Mouse (Mus musculus) 416B (cell line): ENCODE results near the gene Nsun4.

Source experiments
- DNase-seq: peaks from one replicate; pipeline ENCODE4 v3.0.0; 2011; ENCODE audit warnings: low read depth

Nsun4 gene

DNA sequence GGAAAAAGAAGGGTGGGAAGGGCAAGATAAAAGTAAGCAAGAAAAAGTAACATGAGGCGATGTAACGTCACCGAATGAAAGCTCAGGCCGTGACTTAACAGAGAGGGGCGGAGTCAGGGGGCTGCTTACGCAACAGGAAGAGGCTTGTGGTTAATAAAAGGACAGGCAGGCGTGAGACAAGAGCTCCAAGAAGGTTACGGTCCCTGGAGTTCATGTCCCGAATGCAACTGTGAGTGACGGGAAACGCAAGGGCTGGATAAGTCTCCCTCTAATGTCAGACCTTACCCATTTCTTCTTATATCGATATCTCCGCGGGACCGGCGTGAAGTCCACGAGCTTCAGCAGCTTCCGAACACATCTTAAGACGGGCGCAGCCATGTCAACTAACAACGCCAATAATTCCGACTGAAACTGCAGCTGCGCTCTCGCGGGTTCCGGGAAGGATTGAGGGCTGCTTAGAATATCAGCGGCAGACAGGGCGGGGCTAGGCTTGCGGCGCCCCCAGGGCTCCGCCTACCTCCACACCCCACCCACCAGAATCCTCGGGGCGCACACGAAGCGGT lies at the start of gene Nsun4:
TSS of gene Nsun4 (minus strand) at position 478 of the 563 bp plus-strand sequence.
- peak; percentile 98 for DNase-seq

DNA sequence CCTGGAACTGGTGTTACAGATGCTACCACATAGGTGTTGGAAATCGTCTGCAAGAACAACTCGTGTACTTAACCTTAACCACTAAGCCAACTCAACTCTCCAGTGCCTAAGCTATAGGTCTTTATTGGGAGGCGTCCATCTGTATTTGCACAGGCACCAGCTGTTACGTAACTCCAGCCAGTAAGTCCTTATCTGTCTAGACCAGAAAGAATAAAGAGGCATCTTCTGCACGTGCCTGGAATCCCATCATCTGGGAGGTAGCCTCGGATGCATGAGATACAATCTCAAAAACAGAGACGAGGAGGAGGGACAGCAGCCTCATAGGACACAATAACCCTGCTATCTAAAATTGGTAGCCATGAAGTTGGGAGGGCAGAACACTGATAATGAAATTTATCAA lies 47.3 kb upstream of the Nsun4 start:
- peak; percentile 77 for DNase-seq

DNA sequence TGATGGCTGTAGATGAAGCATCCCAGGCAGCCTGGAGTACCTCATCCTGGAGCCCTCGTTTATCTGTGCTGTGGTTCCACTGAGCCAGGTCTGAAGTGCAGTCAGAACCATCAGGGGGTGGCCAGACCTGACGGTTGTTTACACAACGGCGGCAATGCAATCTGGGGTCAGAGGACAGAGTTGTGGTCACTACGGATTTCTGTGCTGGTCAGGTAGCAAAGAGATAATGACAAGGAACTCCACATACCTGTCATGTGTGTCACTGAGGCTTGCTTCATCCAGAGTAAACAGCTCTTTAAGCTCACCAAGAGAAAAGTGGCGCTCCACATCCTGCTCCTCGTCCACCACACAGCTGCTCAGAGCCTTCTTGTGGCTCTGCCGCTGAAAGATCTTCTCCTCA lies 43.5 kb upstream of the Nsun4 start:
- no peak for DNase-seq

DNA sequence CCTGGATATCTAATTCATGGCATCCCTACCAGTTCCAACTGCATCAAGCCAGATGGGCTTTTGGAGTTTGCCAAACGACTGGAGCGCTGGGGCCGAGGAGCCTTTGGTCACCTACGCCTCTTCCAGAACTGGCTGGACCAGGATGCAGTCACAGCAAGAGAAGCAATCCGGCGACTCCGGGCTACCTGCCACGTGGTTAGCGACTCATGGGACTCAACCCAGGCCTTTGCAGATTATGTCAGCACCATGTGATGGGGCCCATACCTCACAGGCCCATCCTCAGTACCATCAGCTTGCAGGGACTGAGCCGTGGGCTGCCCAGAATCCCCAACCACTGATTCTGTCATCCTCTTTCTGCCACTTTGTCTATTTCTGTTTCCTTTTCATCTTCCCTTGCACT lies 42.6 kb upstream of the Nsun4 start:
- no peak for DNase-seq

DNA sequence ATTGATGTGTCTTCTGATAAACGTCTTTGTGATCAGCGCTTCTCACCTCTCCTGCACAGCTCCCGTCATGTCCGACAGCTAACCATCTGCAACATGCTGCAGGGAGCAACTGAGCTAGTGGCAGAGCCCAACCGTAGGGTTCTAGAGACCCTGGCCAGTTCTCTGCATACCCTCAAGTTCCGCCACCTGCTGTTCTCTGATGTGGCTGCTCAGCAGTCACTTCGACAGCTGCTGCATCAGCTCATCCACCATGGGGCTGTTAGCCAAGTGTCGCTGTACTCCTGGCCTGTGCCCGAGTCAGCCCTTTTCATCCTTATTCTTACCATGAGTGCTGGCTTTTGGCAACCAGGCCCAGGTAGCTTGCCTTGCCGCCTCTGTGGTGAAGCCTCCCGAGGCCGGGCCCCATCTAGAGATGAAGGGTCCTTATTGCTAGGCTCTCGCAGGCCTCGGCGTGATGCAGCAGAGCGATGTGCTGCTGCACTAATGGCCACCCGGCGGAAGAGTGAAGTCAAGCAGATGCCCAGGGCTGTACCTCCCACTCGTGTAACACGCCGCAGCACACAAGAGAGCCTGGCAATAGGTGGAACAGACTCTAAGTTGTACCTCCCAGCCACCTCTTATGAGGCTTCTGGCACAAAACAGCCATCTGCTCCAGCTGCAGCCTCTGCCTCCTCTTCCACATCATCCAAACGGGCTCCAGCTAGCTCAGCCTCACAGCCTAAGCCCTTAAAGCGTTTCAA lies 35.0 kb upstream of the Nsun4 start:
- no peak for DNase-seq

DNA sequence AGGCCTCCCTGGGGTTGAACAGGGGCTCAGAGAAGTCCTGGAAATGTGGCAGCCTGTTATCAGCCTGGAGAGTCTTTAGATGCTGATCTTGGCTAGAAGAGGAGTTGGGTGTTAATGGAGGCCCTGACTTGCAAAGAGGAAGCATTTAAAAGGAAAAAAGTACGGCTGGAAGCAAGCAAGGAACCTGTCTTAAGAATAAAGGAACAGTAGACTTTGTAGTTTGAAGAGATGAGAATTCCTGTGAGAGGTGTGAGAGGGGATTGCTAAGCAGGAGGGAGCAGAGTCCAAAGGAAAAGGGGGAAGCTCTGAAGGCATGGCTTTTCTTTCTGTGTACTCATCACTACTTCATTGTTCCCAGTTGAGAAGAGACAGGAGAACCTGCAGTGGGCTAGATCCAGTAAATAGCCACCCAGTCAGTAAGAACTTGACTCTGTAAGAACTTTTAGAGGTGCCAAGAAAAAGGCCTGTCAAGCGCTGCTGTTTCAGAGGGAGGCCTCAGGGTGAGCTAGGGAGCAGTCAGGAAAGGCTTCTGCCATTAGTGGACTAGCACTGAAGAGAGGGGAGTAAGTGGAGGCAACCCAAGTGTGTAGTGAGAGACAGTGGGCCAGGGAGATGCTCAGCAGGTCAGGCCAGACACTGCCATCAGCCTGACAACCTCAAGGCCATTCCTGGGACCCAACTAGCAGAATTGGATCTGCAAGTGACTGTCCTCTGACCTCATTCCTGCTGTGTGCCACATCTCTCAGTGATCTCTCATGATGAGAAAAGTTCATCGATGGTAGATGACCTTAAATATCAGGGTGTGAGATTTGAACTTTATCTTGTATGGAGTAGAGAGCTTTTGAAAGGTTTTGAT lies 23.8 kb upstream of the Nsun4 start:
- peak; percentile 25 for DNase-seq

DNA sequence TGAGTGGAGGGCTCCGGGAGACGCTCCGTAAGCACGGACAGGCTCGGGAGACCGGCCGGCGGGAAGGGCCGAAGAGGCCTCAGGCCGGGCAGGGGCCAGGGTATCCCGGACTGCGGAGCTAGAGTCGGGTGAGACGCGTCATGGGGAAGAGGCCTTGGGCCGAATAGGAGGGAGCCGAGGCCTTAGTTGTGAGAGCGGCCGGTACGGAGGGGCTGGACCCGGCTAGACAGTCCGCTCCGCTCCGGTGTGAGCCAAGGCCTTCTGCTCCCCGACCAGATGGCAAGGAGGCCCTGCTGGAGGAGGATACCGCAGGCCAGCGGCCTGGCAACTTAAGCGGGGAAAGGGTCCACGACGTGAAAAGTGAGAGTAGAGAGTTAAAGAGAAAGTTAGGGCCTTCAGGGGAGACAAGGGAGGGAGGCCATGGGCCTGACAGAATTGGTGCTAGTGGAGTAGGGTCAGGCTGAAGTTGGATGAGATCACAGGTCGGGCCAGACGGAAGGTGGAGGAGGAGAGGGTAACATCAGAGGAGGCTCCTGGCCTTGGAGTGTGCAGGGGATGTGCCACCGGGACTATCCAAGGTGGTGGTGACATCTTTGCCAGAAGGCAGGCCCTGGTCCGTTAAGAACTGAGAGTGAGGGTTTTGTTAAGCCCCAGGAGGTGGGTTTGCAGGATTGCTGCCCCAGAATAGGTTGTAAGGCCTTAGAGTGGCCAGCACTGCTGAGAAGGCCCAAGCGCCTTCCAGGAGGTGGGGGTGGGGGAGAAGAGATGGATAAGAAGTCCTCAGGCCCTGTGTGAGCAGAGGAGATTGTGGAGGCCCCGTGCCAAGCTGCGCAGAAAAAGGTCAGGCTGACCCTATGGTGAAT lies 22.9 kb upstream of the Nsun4 start:
- peak; percentile 67 for DNase-seq

DNA sequence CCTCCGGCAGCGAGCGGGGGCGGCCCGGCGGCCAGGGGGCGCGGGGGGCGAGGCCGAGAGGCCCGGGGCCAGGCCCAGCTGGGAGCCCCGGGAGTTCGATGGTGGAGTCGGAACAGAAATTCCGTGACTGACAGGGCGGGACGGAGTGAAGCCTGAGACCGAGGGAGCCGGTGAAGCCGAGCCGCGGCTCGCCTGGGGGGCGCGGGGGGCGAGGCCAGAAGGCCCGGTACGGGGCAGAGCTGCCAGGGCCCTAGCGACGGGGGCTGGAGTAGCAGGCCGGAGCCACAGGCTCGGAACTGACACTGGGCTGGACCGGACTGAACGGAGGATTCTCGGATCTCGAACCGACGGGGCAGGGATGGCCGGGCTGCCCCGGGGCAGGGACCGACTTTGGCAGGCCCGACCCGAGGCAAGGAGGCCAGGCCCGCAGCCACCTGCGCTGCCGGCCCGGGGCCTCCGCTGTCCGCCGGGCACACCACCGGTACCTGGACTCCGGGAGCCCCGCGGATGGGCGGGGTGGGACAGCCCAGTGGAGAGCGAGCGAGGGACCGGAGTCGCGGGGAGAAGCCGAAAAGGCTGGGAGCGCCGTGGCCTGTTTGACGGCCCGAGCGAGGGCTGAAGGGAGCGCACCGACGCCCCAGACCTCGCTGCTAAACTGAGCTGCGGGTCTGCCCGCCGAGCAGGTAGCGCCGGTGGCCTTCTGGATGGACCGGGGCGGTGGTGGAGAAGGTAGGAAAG lies 22.1 kb upstream of the Nsun4 start:
- peak; percentile 60 for DNase-seq

DNA sequence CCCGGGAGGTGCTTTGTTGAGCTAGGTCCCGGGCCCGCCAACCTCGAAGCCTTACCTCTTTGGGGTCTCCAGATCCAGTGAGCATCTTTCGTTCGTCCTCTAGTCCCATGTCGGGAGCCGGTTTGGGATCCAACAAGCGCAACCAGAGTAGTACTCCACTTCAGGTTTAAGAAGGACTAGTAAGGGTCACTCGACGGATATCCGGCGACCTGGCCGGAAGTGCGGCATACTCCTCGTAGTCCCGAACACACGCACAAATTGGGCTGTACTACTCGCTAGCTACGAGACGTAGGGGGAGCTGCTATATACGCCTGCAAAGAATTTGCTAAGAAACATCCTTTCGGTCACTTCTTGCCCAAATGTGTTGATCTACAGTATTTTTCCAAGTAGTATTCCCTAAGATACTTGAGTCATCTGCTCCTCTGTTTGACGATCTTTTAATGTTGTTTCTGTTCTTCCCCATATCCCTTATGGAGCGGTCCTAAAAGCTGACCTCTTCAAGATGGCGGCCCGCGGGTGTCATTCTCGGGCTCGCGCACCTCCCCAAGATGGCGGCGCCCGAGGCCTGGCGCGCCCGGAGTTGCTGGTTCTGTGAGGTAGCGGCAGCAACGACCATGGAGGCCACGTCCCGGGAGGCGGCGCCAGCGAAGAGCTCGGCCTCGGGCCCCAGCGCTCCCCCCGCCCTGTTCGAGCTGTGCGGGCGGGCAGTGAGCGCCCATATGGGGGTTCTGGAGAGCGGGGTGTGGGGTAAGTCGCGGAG lies 21.4 kb upstream of the Nsun4 start, which contains the start of the genes Uqcrh and Lrrc41:
TSS of gene Uqcrh (minus strand) at position 211 of the 760 bp plus-strand sequence.
TSS of gene Lrrc41 (plus strand) at position 409 of the 760 bp plus-strand sequence.
- peak; percentile 99 for DNase-seq

DNA sequence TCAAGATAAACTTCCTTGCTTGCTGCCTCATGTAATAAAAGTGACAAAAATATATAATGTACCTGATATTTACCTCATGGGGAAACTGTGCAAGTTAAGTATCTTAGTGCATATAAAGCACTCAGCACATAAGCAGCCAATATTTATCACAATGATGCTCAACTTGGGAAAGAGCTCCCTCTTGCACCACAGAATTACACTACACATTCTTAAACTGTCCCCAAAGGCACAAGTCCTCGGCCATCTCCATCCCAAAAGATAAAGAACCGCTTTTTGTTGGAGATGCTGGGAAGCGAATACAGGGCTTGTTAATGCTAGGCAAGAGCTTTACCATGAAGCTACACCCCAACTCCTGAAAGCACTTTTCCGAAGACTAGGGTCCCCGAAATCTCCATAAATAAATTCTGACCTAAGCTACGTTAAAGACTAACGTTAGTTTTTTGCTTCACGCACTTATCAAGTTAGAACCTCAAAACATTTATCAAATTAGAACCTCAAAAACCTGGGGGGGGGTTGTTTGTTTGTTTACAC lies 20.5 kb upstream of the Nsun4 start:
- peak; percentile 80 for DNase-seq

DNA sequence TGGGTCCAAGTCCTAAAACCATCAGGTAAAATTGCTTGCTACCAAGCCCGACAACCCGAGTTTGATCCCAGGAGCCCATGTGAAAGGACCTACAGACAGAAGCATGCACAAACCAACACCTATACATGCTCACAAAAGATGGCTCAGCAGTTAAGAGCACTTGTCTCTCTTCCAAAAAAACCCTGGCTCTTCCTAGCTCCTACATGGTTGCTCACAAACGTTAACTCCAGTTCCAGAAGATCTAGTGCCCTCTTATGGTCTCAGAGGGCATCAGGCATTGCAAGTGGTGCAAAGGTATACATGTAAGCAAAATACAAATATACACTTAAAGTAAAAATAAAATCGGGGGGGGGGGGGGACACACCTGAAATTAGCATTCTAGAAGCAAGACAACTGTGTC lies 19.5 kb upstream of the Nsun4 start:
- DNase-seq = peak; percentile 74

DNA sequence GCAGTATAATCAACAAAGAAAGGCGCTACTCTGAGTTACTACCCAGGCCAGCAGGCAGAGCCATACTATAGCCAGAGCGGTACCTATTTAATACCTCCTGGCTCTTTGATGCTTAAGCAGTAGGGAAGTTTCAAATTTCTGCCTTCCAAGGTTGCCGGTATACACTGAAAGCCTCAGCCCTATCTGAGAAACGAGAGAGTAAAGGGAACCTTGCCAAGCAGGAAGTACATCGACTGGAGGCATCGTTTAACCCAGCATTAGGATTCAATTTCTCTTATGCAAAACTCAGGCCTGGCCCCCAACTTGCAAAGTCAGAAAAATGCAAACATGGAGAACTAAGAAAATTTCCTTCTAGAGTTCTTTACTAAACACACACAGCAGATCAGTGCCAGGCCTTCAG lies 16.4 kb upstream of the Nsun4 start:
- DNase-seq = peak; percentile 33

DNA sequence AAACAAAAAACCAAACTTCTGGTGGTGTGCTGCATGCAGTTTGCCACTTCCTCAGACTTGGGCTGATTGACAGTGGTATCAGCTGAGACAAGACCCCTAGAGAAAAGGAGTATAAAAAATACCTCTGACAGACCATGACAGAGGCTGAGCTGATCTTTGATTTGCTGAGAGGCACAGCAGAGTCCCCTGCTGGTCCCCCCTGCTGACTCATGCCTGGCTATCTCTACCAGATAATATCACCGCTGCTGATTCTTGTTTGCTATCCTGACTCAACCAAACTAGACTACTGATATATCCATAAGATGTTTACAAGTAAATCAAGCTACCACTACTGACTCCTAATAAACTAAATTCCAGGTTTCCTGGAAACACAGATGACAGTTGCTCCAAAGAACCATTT lies 10.2 kb upstream of the Nsun4 start:
- peak; percentile 41 for DNase-seq

DNA sequence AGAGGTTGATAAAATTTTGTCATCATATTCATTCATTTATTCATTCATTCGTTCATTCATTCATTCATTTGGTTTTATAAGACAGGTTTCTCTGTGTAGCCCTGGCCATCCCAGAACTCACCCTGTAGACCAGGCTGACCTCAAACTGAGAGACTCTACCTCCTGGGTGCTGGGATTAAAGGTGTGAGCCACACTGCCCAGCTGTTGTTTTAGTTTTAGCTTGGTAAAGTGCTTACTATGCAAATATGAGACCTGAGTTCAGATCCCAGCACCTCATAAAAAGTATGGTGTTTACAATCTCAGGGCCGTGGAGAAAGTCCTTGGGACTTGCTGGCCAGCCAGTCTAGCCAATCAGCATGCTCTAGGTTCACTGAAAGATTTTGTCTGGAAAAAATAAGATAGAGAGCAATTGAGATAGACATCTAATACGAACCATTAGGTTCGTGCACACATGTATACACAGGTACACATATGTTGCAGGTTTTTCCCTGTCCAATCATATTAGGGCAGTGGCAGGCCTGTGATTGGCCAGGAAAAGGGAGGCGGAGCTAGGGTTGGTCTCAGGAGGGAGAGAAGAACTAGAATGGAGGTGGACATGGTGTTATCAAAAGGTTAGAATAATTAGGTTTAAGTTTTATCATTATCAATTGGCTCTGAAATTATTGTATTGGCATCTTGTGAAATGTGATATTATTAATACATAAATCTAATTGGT lies 5.5 kb upstream of the Nsun4 start:
- DNase-seq = no peak

DNA sequence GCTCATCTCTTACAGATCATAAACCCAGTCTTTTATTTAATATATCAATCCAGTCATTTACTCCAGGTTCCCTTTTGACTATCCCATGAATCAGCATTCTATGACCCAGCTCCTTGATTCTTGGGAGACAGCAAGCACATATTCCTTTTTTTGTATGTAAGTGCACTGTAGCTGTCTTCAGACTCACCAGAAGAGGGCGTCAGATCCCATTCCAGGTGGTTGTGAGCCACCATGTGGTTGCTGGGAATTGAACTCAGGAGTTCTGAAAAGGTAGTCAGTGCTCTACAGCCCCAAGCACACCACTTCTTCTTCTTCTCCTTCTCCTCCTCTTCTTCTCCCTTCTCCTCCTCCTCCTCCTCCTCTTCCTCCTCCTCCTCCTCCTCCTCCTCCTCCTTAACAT lies 3.9 kb upstream of the Nsun4 start:
- peak; percentile 20 for DNase-seq

DNA sequence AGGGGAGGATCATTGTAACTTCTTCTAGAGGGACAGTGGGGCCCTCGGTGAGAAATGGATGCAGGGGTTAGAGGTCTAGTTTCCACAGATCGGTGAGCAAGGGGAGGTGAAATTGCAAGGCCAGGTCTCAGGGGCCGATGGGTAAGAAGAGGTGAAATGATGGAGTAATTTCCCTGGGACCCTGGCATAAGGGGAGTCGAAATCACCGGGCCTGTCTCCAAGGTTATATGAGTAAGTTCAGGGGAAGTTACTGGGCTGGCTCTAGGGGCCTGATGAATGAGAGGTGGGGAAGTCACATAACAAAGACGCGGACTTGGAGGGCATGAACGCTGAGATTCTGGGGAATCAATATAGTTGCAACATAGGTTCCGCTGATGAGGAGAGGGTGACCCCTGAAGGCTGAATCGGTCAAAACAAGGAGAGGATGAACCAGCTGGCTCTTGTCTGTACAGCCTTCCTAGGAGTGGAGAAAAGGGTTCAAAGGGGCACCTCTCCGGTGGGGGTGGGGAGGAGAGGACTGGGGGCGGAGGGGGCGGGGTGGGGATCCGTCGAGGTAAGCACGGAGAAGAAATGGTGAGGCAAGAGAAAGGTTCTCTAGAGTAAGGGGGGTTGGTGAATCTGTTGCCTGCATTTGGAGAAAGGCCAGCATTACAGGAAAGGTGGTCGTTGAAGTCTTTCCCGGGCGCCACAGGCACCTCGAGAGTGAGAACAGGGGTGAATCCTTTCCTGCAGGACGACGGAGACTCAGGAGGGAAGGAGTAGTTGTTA lies 966 bp downstream of the Nsun4 start:
- peak; percentile 79 for DNase-seq

DNA sequence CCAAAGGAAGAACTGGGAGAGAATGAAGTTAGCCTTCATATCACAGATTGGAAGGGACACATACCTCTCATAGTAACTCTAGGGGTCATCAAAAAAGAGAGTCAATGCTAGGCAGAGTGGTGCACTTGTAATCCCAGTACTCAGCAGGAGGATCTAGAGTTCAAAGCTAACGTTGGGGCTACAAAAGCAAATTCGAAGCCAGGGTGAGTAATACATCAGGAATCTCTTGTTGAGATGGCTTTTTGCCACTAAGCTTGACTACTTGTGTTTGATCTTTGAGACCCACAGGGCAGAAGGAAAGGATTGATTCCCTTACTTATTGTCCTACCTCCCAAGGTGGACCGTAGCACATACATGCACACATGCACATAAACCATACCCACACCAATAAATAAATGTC lies 4.5 kb downstream of the Nsun4 start:
- DNase-seq = no peak

DNA sequence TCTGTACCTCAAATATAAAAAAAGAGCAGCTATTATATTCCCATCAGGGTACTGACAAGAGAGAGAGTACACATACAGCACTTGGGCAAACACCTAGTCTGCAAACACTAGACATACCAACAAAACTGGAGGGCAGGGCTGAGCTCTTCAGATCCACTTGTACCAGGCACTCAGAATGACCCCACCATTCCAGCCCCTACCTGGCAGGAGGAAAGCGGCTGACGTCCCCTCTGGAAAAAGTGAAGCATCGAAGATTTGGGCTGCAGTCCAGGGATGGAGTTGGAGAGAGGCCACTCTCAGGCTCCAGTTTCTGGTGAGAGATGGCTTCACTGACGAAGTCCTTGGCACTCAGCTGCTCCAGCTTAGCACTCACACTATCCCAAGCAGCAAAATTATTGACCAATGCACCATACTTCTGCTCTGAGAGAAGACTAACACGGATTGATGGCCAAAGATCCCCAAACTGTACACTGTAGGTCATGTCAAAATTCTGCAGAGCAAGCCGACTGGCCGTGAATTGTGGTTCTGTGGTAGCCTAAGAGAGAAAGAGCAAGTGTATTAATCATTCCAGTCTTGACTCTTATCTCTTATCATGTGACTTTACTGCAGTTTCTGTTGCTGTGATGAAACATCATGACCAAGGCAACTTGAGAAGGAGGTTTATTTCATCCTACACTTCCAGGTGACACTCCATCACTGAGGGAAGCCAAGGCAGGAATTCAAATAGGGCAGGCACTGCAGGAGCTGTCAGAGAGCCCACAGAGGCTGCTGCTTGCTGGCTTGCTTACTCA lies 5.4 kb downstream of the Nsun4 start:
- peak; percentile 68 for DNase-seq
